Mouse (Mus musculus): ENCODE data around the gene Elovl5. TPM values are rescaled to one million over a fixed set of nuclear protein-coding genes. Genes with fewer than 3 reads are reported as not detected.

The Elovl5 gene
- polyA plus RNA-seq, 1 experiment from 2014 or later, result 106 TPM

- H3K4me3 ChIP-seq (ENCODE audit: low read depth, low read length), result no peak overlapping the region
- no peaks in the 10 kb centered on the region for H3K9me3 ChIP-seq (replicated peaks; ENCODE audit: control insufficient read depth, low read length)
- no peaks in the 10 kb centered on the region for H3K27me3 ChIP-seq (ENCODE audit: control insufficient read depth, insufficient read depth, low read length)
- H3K27ac ChIP-seq (replicated peaks; ENCODE audit: low read depth, low read length), result no peak overlapping the region
- ATAC-seq (replicated peaks; ENCODE audit: insufficient number of reproducible peaks, low FRiP score, low TSS enrichment, low read depth), result no peak
- H3K9ac ChIP-seq (replicated peaks; ENCODE audit: low read length), result no peak overlapping the region
- H3K4me1 ChIP-seq (ENCODE audit: control insufficient read depth, insufficient read depth, low read length), result no peaks in the 10 kb centered on the region
- DNase-seq (ENCODE audit: low spot score), result no peak
- WGBS, result 61% methylated on average over 15 of the region's 15 CpGs
- no peaks in the 10 kb centered on the region for H3K36me3 ChIP-seq (replicated peaks; ENCODE audit: control insufficient read depth, insufficient read depth, low read depth, low read length)
- no peak overlapping the region for H3K4me2 ChIP-seq (ENCODE audit: low read depth, low read length)
Measured at GRCm38 (mm10) chr9:78016288-78016687, 99.1 kb downstream of the Elovl5 start.

GRCm38 (mm10) chr9:78021256-78021655, 104.1 kb downstream of the Elovl5 start:
- WGBS, result 21% methylated on average over 9 of the region's 9 CpGs
- ATAC-seq (replicated peaks; ENCODE audit: insufficient number of reproducible peaks, low FRiP score, low TSS enrichment, low read depth) (0 out of 2 replicates have a peak, but pooled peaks have one; percentile 41), DNase-seq (ENCODE audit: low spot score) (peak; percentile 20)

GRCm38 (mm10) chr9:78022187-78022945, 105.2 kb downstream of the Elovl5 start:
- H3K4me1 ChIP-seq (ENCODE audit: control insufficient read depth, insufficient read depth, low read length), result no peaks in the 10 kb centered on the region
- no peak overlapping the region for H3K4me3 ChIP-seq (ENCODE audit: low read depth, low read length)
- ATAC-seq (replicated peaks; ENCODE audit: insufficient number of reproducible peaks, low FRiP score, low TSS enrichment, low read depth) (no peak), DNase-seq (ENCODE audit: low spot score) (no peak)
- 74% methylated on average over 8 of the region's 8 CpGs for WGBS
- no peak overlapping the region for H3K27ac ChIP-seq (replicated peaks; ENCODE audit: low read depth, low read length)
- no peak overlapping the region for H3K9ac ChIP-seq (replicated peaks; ENCODE audit: low read length)
- no peak overlapping the region for H3K4me2 ChIP-seq (ENCODE audit: low read depth, low read length)
- no peaks in the 10 kb centered on the region for H3K9me3 ChIP-seq (replicated peaks; ENCODE audit: control insufficient read depth, low read length)
- no peaks in the 10 kb centered on the region for H3K36me3 ChIP-seq (replicated peaks; ENCODE audit: control insufficient read depth, insufficient read depth, low read depth, low read length)
- H3K27me3 ChIP-seq (ENCODE audit: control insufficient read depth, insufficient read depth, low read length), result no peaks in the 10 kb centered on the region

More at GRCm38 (mm10) chr9:78021256-78021655, 104.1 kb downstream of the Elovl5 start:
- no peaks in the 10 kb centered on the region for H3K27me3 ChIP-seq (ENCODE audit: control insufficient read depth, insufficient read depth, low read length)
- no peak overlapping the region for H3K27ac ChIP-seq (replicated peaks; ENCODE audit: low read depth, low read length)
- H3K4me1 ChIP-seq (ENCODE audit: control insufficient read depth, insufficient read depth, low read length), result no peaks in the 10 kb centered on the region
- no peaks in the 10 kb centered on the region for H3K9me3 ChIP-seq (replicated peaks; ENCODE audit: control insufficient read depth, low read length)
- no peaks in the 10 kb centered on the region for H3K36me3 ChIP-seq (replicated peaks; ENCODE audit: control insufficient read depth, insufficient read depth, low read depth, low read length)
- no peak overlapping the region for H3K9ac ChIP-seq (replicated peaks; ENCODE audit: low read length)
- no peak overlapping the region for H3K4me2 ChIP-seq (ENCODE audit: low read depth, low read length)
- H3K4me3 ChIP-seq (ENCODE audit: low read depth, low read length), result no peak overlapping the region

GRCm38 (mm10) chr9:78024823-78025222, 107.7 kb downstream of the Elovl5 start:
- WGBS, result 19% methylated on average over 3 of the region's 3 CpGs
- no peak overlapping the region for H3K27ac ChIP-seq (replicated peaks; ENCODE audit: low read depth, low read length)

GRCm38 (mm10) chr9:78027099-78027498, 109.9 kb downstream of the Elovl5 start:
- Histone ChIP-seq H3K36me3 (replicated peaks; ENCODE audit: control insufficient read depth, insufficient read depth, low read depth, low read length) (no peaks in the 10 kb centered on the region), H3K4me2 (ENCODE audit: low read depth, low read length) (no peak overlapping the region), H3K9me3 (replicated peaks; ENCODE audit: control insufficient read depth, low read length) (no peaks in the 10 kb centered on the region), H3K27me3 (ENCODE audit: control insufficient read depth, insufficient read depth, low read length) (no peaks in the 10 kb centered on the region), H3K4me3 (ENCODE audit: low read depth, low read length) (no peak overlapping the region), H3K27ac (replicated peaks; ENCODE audit: low read depth, low read length) (no peak overlapping the region), H3K9ac (replicated peaks; ENCODE audit: low read length) (no peak overlapping the region), H3K4me1 (ENCODE audit: control insufficient read depth, insufficient read depth, low read length) (no peaks in the 10 kb centered on the region)
- ATAC-seq (replicated peaks; ENCODE audit: insufficient number of reproducible peaks, low FRiP score, low TSS enrichment, low read depth), result no peak
- WGBS, result 76% methylated on average over 3 of the region's 3 CpGs
- no peak for DNase-seq (ENCODE audit: low spot score)

More at GRCm38 (mm10) chr9:78024823-78025222, 107.7 kb downstream of the Elovl5 start:
- Histone ChIP-seq H3K4me3 (ENCODE audit: low read depth, low read length) (no peak overlapping the region), H3K4me2 (ENCODE audit: low read depth, low read length) (no peak overlapping the region), H3K4me1 (ENCODE audit: control insufficient read depth, insufficient read depth, low read length) (no peaks in the 10 kb centered on the region), H3K27me3 (ENCODE audit: control insufficient read depth, insufficient read depth, low read length) (no peaks in the 10 kb centered on the region), H3K9ac (replicated peaks; ENCODE audit: low read length) (no peak overlapping the region), H3K36me3 (replicated peaks; ENCODE audit: control insufficient read depth, insufficient read depth, low read depth, low read length) (no peaks in the 10 kb centered on the region), H3K9me3 (replicated peaks; ENCODE audit: control insufficient read depth, low read length) (no peaks in the 10 kb centered on the region)
- ATAC-seq (replicated peaks; ENCODE audit: insufficient number of reproducible peaks, low FRiP score, low TSS enrichment, low read depth), result no peak
- DNase-seq (ENCODE audit: low spot score), result peak; percentile 73

- Histone ChIP-seq H3K27me3 (ENCODE audit: control insufficient read depth, insufficient read depth, low read length) (no peaks in the 10 kb centered on the region), H3K4me2 (ENCODE audit: low read depth, low read length) (no peak overlapping the region), H3K36me3 (replicated peaks; ENCODE audit: control insufficient read depth, insufficient read depth, low read depth, low read length) (no peaks in the 10 kb centered on the region), H3K4me3 (ENCODE audit: low read depth, low read length) (no peak overlapping the region), H3K4me1 (ENCODE audit: control insufficient read depth, insufficient read depth, low read length) (no peaks in the 10 kb centered on the region), H3K9me3 (replicated peaks; ENCODE audit: control insufficient read depth, low read length) (no peaks in the 10 kb centered on the region), H3K9ac (replicated peaks; ENCODE audit: low read length) (no peak overlapping the region), H3K27ac (replicated peaks; ENCODE audit: low read depth, low read length) (no peak overlapping the region)
- DNase-seq (ENCODE audit: low spot score) (no peak), ATAC-seq (replicated peaks; ENCODE audit: insufficient number of reproducible peaks, low FRiP score, low TSS enrichment, low read depth) (no peak)
- WGBS, result 85% methylated on average over 10 of the region's 10 CpGs
Measured at GRCm38 (mm10) chr9:78030835-78031456, 113.8 kb downstream of the Elovl5 start.

- ATAC-seq (replicated peaks; ENCODE audit: insufficient number of reproducible peaks, low FRiP score, low TSS enrichment, low read depth), result no peak
Measured at GRCm38 (mm10) chr9:78032930-78033329, 115.8 kb downstream of the Elovl5 start.

More at GRCm38 (mm10) chr9:78032930-78033329, 115.8 kb downstream of the Elovl5 start:
- H3K9ac ChIP-seq (replicated peaks; ENCODE audit: low read length), result no peak overlapping the region
- H3K36me3 ChIP-seq (replicated peaks; ENCODE audit: control insufficient read depth, insufficient read depth, low read depth, low read length), result no peaks in the 10 kb centered on the region
- 92% methylated on average over 4 of the region's 4 CpGs for WGBS
- no peaks in the 10 kb centered on the region for H3K4me1 ChIP-seq (ENCODE audit: control insufficient read depth, insufficient read depth, low read length)
- H3K27me3 ChIP-seq (ENCODE audit: control insufficient read depth, insufficient read depth, low read length), result no peaks in the 10 kb centered on the region
- H3K4me3 ChIP-seq (ENCODE audit: low read depth, low read length), result no peak overlapping the region
- H3K4me2 ChIP-seq (ENCODE audit: low read depth, low read length), result no peak overlapping the region
- no peak overlapping the region for H3K27ac ChIP-seq (replicated peaks; ENCODE audit: low read depth, low read length)
- no peaks in the 10 kb centered on the region for H3K9me3 ChIP-seq (replicated peaks; ENCODE audit: control insufficient read depth, low read length)
- DNase-seq (ENCODE audit: low spot score), result no peak

Measured in embryonic facial prominence, embryonic 11.5 days (tissue).